Mouse (Mus musculus) forebrain, postnatal 0 days (tissue): ENCODE data around the gene Apbb1ip. TPM values are rescaled to one million over a fixed set of nuclear protein-coding genes. Genes with fewer than 3 reads are reported as not detected.

ENCODE experiments used
- ATAC-seq: fragments of 200-750 bp; cut with Nextera tagmentation; 2 replicates; pipeline ENCODE4 v1.8.0; 2017; ENCODE audit warnings: mild to moderate bottlenecking, moderate library complexity
- DNase-seq: peaks from one replicate; pipeline ENCODE4 v3.0.0-alpha.2; 2015
- H3K27ac ChIP-seq: fragments of 300-500 bp; sonication (generic); 2 replicates; pipeline ENCODE4 v1.5.1; 2014; ENCODE audit warnings: low read depth, mild to moderate bottlenecking, antibody characterized with exemption, low read length, moderate library complexity, mixed read lengths
- H3K27me3 ChIP-seq: fragments of 300-500 bp; sonication (generic); 2 replicates; pipeline ENCODE4 v1.6.1; 2014; ENCODE audit warnings: mild to moderate bottlenecking, low read length, mixed read lengths; ENCODE audit not compliant: insufficient read depth
- H3K36me3 ChIP-seq: fragments of 300-500 bp; sonication (generic); 2 replicates; pipeline ENCODE4 v1.6.1; 2014; ENCODE audit warnings: mild to moderate bottlenecking, moderate library complexity; ENCODE audit not compliant: insufficient read depth
- H3K4me1 ChIP-seq: fragments of 300-500 bp; sonication (generic); 2 replicates; pipeline ENCODE4 v1.6.1; 2014; ENCODE audit warnings: antibody characterized with exemption; ENCODE audit not compliant: insufficient read depth
- H3K4me2 ChIP-seq: fragments of 300-500 bp; sonication (generic); 2 replicates; pipeline ENCODE4 v1.6.1; 2014; ENCODE audit warnings: low read depth, mild to moderate bottlenecking, moderate library complexity
- H3K4me3 ChIP-seq: fragments of 300-500 bp; sonication (generic); 2 replicates; pipeline ENCODE4 v1.5.1; 2014; ENCODE audit warnings: low read depth, low read length, mixed read lengths
- H3K9ac ChIP-seq: fragments of 300-500 bp; sonication (generic); 2 replicates; pipeline ENCODE4 v1.6.1; 2014; ENCODE audit warnings: mild to moderate bottlenecking
- H3K9me3 ChIP-seq: fragments of 300-500 bp; sonication (generic); 2 replicates; pipeline ENCODE4 v1.6.1; 2016; ENCODE audit warnings: low read length
- CTCF ChIP-seq: sonication (generic); IDR thresholded peaks from 2 replicates; pipeline ENCODE4 v1.5.1; 2016; ENCODE audit warnings: antibody characterized with exemption, control low read depth, low read depth
- WGBS: fragments of 180-500 bp; shearing (Covaris S2); extraction: QIAGEN DNeasy Blood & Tissue Kit; methylation state at CpG from one replicate; pipeline ENCODE4 v1.1.7; 2014; 5-methylcytosine and 5-hydroxymethylcytosine counted together
- polyA plus RNA-seq: library from polyadenylated mRNA; unstranded; fragments of >200 nt; fragmentation: Nextera tagmentation; extraction: Ambion mirVana; gene quantifications from 2 replicates; pipeline ENCODE4 v1.2.1, GENCODE M21; 2015
- total RNA-seq: library from RNA; depleted of rRNA; stranded (reverse); fragments of >200 nt; gene quantifications from 2 replicates; pipeline ENCODE4 v1.2.3, GENCODE M21; 2014; rRNA removed

Gene Apbb1ip
- total and polyA plus RNA-seq, 2 experiments from 2014 or later: 0.19 to 1.6 TPM

- no peak for ATAC-seq
- no peak for TF ChIP-seq CTCF
- peak overlapping the region; percentile 81 for H3K9ac ChIP-seq
- peak overlapping the region; percentile 89 for H3K4me3 ChIP-seq
- H3K27ac ChIP-seq: peak overlapping the region; percentile 85
- H3K36me3 ChIP-seq: no peaks in the 10 kb centered on the region
- 20% methylated on average over 9 of the region's 9 CpGs for WGBS
- 0 out of 2 replicates have a peak, but pooled peaks cover 5% of the 10 kb centered on the region for H3K4me1 ChIP-seq
- no peak for DNase-seq
- no peaks in the 10 kb centered on the region for H3K27me3 ChIP-seq
- H3K4me2 ChIP-seq: peak overlapping the region; percentile 63
- H3K9me3 ChIP-seq: no peaks in the 10 kb centered on the region
Measured at GRCm38 (mm10) chr2:22894932-22895281, 121.0 kb downstream of the Apbb1ip start.

GRCm38 (mm10) chr2:22895282-22896273, 121.7 kb downstream of the Apbb1ip start, which contains the start of gene Pdss1:
Gene Pdss1, plus strand, starts transcription at chr2:22895522.
- peak within 1 kb of the TSS; percentile 85 for H3K27ac ChIP-seq
- no peaks in the 10 kb centered on the region for H3K27me3 ChIP-seq
- peak within 1 kb of the TSS; percentile 89 for H3K4me3 ChIP-seq
- H3K4me1 ChIP-seq: 0 out of 2 replicates have a peak, but pooled peaks cover 5% of the 10 kb centered on the region
- H3K9ac ChIP-seq: peak within 1 kb of the TSS; percentile 81
- TF ChIP-seq CTCF: no peak
- 2% methylated on average over 81 of the region's 81 CpGs for WGBS
- DNase-seq (peak; percentile 93), ATAC-seq (peak; percentile 99)
- H3K9me3 ChIP-seq: no peaks in the 10 kb centered on the region
- H3K4me2 ChIP-seq: peak within 1 kb of the TSS; percentile 63
- no peaks in the 10 kb centered on the region for H3K36me3 ChIP-seq

- Histone ChIP-seq H3K36me3 (peaks cover 43% of the 10 kb centered on the region), H3K4me3 (no peak overlapping the region), H3K4me2 (no peak overlapping the region), H3K9me3 (no peaks in the 10 kb centered on the region), H3K9ac (no peak overlapping the region), H3K27ac (no peak overlapping the region), H3K27me3 (no peaks in the 10 kb centered on the region), H3K4me1 (no peaks in the 10 kb centered on the region)
- ATAC-seq: no peak
- no peak for TF ChIP-seq CTCF
- DNase-seq: no peak
- 92% methylated on average over 3 of the region's 3 CpGs for WGBS
Measured at GRCm38 (mm10) chr2:22903947-22904346, 130.1 kb downstream of the Apbb1ip start.

GRCm38 (mm10) chr2:22914421-22914820, 140.5 kb downstream of the Apbb1ip start:
- TF ChIP-seq CTCF: no peak
- ATAC-seq (no peak), DNase-seq (no peak)
- Histone ChIP-seq H3K9ac (no peak overlapping the region), H3K4me2 (no peak overlapping the region), H3K36me3 (peaks cover 40% of the 10 kb centered on the region), H3K4me1 (no peaks in the 10 kb centered on the region), H3K9me3 (no peaks in the 10 kb centered on the region), H3K27me3 (no peaks in the 10 kb centered on the region), H3K27ac (no peak overlapping the region), H3K4me3 (no peak overlapping the region)
- whole genome bisulfite sequencing: 68% methylated on average over 3 of the region's 3 CpGs

- peaks cover 21% of the 10 kb centered on the region for H3K36me3 ChIP-seq
- 60% methylated on average over 2 of the region's 2 CpGs for WGBS
- ATAC-seq (peak; percentile 43; the same call in 1 of the 2 replicates), DNase-seq (no peak)
- no peak overlapping the region for H3K4me2 ChIP-seq
- H3K27me3 ChIP-seq: no peaks in the 10 kb centered on the region
- no peak overlapping the region for H3K9ac ChIP-seq
- no peaks in the 10 kb centered on the region for H3K4me1 ChIP-seq
- no peak overlapping the region for H3K4me3 ChIP-seq
- no peaks in the 10 kb centered on the region for H3K9me3 ChIP-seq
- TF ChIP-seq CTCF: no peak
- no peak overlapping the region for H3K27ac ChIP-seq
Measured at GRCm38 (mm10) chr2:22918651-22919050, 144.8 kb downstream of the Apbb1ip start.

Other genes starting within 250 kb of the Apbb1ip start
- gene Gad2, start 151.9 kb upstream of the Apbb1ip start, total RNA-seq: 41.6 and 50.7 TPM in 2 replicates
- 34.6 and 50.5 TPM in 2 replicates for gene Gad2, start 151.9 kb upstream of the Apbb1ip start, polyA plus RNA-seq
- 19.4 and 21.9 TPM in 2 replicates for gene Pdss1, start 121.4 kb downstream of the Apbb1ip start, total RNA-seq
- 21.4 and 22.5 TPM in 2 replicates for gene Pdss1, start 121.4 kb downstream of the Apbb1ip start, polyA plus RNA-seq